Mouse (Mus musculus): ENCODE measurements around the gene Rsph1. TPM values are rescaled to one million over a fixed set of nuclear protein-coding genes. Genes with fewer than 3 reads are reported as not detected.
"Not testable (repeated sequence)": the region's sequence is repeated elsewhere in the genome, so short reads cannot be mapped to it uniquely, and the experiment has no call there.

The Rsph1 gene
- polyA plus RNA-seq, 1 experiment from 2014 or later: 3.4 TPM

- 60% methylated on average over 4 of the region's 7 CpGs for WGBS
- Histone ChIP-seq H3K36me3 (no peaks in the 10 kb centered on the region), H3K4me3 (replicated peaks) (no peak overlapping the region), H3K4me2 (no peak overlapping the region), H3K9ac (replicated peaks) (no peak overlapping the region), H3K27me3 (replicated peaks) (no peaks in the 10 kb centered on the region), H3K27ac (replicated peaks) (no peak overlapping the region), H3K9me3 (replicated peaks) (no peaks in the 10 kb centered on the region), H3K4me1 (peaks cover 1% of the 10 kb centered on the region)
- no peak for ATAC-seq (ENCODE audit: low FRiP score)
Measured at GRCm38 (mm10) chr17:31271136-31271851, 5.9 kb downstream of the Rsph1 start.

- not testable (repeated sequence) for H3K4me1 ChIP-seq; ATAC-seq (ENCODE audit: low FRiP score); H3K36me3 ChIP-seq; H3K4me3 ChIP-seq (replicated peaks); H3K9ac ChIP-seq (replicated peaks); H3K4me2 ChIP-seq; H3K9me3 ChIP-seq (replicated peaks); H3K27me3 ChIP-seq (replicated peaks); H3K27ac ChIP-seq (replicated peaks)
- 74% methylated on average over 5 of the region's 8 CpGs for WGBS
Measured at GRCm38 (mm10) chr17:31270736-31271135, 6.4 kb downstream of the Rsph1 start.

GRCm38 (mm10) chr17:31270246-31270645 lies 6.9 kb downstream of the Rsph1 start:
- no peak overlapping the region for H3K4me2 ChIP-seq
- no peaks in the 10 kb centered on the region for H3K4me1 ChIP-seq
- H3K4me3 ChIP-seq (replicated peaks): no peak overlapping the region
- 90% methylated on average over 4 of the region's 4 CpGs for WGBS
- H3K9ac ChIP-seq (replicated peaks): no peak overlapping the region
- H3K27ac ChIP-seq (replicated peaks): no peak overlapping the region
- ATAC-seq (ENCODE audit: low FRiP score): no peak
- H3K9me3 ChIP-seq (replicated peaks): no peaks in the 10 kb centered on the region
- H3K36me3 ChIP-seq: no peaks in the 10 kb centered on the region
- H3K27me3 ChIP-seq (replicated peaks): no peaks in the 10 kb centered on the region

- H3K4me1 ChIP-seq: no peaks in the 10 kb centered on the region
- H3K36me3 ChIP-seq: no peaks in the 10 kb centered on the region
Measured at GRCm38 (mm10) chr17:31269761-31270160, 7.4 kb downstream of the Rsph1 start.

GRCm38 (mm10) chr17:31268016-31268415 lies 9.2 kb downstream of the Rsph1 start:
- no peak overlapping the region for H3K27ac ChIP-seq (replicated peaks)
- no peaks in the 10 kb centered on the region for H3K9me3 ChIP-seq (replicated peaks)
- no peak overlapping the region for H3K9ac ChIP-seq (replicated peaks)
- H3K36me3 ChIP-seq: no peaks in the 10 kb centered on the region
- WGBS: 74% methylated on average over 1 of the region's 1 CpGs
- no peaks in the 10 kb centered on the region for H3K4me1 ChIP-seq
- no peak for ATAC-seq (ENCODE audit: low FRiP score)
- no peak overlapping the region for H3K4me2 ChIP-seq
- H3K27me3 ChIP-seq (replicated peaks): no peaks in the 10 kb centered on the region
- H3K4me3 ChIP-seq (replicated peaks): no peak overlapping the region

More at GRCm38 (mm10) chr17:31269761-31270160, 7.4 kb downstream of the Rsph1 start:
- no peak overlapping the region for H3K4me2 ChIP-seq
- no peak overlapping the region for H3K27ac ChIP-seq (replicated peaks)
- ATAC-seq (ENCODE audit: low FRiP score): no peak
- no peaks in the 10 kb centered on the region for H3K9me3 ChIP-seq (replicated peaks)
- no peak overlapping the region for H3K9ac ChIP-seq (replicated peaks)
- 89% methylated on average over 2 of the region's 2 CpGs for WGBS
- no peaks in the 10 kb centered on the region for H3K27me3 ChIP-seq (replicated peaks)
- no peak overlapping the region for H3K4me3 ChIP-seq (replicated peaks)

- H3K36me3 ChIP-seq: no peaks in the 10 kb centered on the region
- no peak overlapping the region for H3K4me2 ChIP-seq
- no peaks in the 10 kb centered on the region for H3K9me3 ChIP-seq (replicated peaks)
- no peaks in the 10 kb centered on the region for H3K4me1 ChIP-seq
- no peak overlapping the region for H3K4me3 ChIP-seq (replicated peaks)
- 89% methylated on average over 6 of the region's 6 CpGs for WGBS
- H3K27me3 ChIP-seq (replicated peaks): no peaks in the 10 kb centered on the region
- no peak for ATAC-seq (ENCODE audit: low FRiP score)
- H3K9ac ChIP-seq (replicated peaks): no peak overlapping the region
- H3K27ac ChIP-seq (replicated peaks): no peak overlapping the region
Measured at GRCm38 (mm10) chr17:31267603-31268002, 9.6 kb downstream of the Rsph1 start.

GRCm38 (mm10) chr17:31267138-31267537 lies 10.0 kb downstream of the Rsph1 start:
- H3K27me3 ChIP-seq (replicated peaks): no peaks in the 10 kb centered on the region
- no peaks in the 10 kb centered on the region for H3K4me1 ChIP-seq
- no peaks in the 10 kb centered on the region for H3K9me3 ChIP-seq (replicated peaks)
- H3K9ac ChIP-seq (replicated peaks): no peak overlapping the region
- H3K4me2 ChIP-seq: no peak overlapping the region
- WGBS: 77% methylated on average over 4 of the region's 4 CpGs
- H3K36me3 ChIP-seq: no peaks in the 10 kb centered on the region
- ATAC-seq (ENCODE audit: low FRiP score): no peak
- no peak overlapping the region for H3K27ac ChIP-seq (replicated peaks)
- H3K4me3 ChIP-seq (replicated peaks): no peak overlapping the region

- Histone ChIP-seq H3K27ac (replicated peaks) (no peak overlapping the region), H3K4me1 (no peaks in the 10 kb centered on the region), H3K4me3 (replicated peaks) (no peak overlapping the region), H3K9me3 (replicated peaks) (no peaks in the 10 kb centered on the region), H3K4me2 (no peak overlapping the region), H3K27me3 (replicated peaks) (no peaks in the 10 kb centered on the region), H3K9ac (replicated peaks) (no peak overlapping the region), H3K36me3 (no peaks in the 10 kb centered on the region)
- WGBS: 85% methylated on average over 7 of the region's 7 CpGs
- no peak for ATAC-seq (ENCODE audit: low FRiP score)
Measured at GRCm38 (mm10) chr17:31266321-31266950, 10.7 kb downstream of the Rsph1 start.

GRCm38 (mm10) chr17:31265831-31266230 lies 11.4 kb downstream of the Rsph1 start:
- Histone ChIP-seq H3K9me3 (replicated peaks) (no peaks in the 10 kb centered on the region), H3K4me2 (no peak overlapping the region), H3K9ac (replicated peaks) (no peak overlapping the region), H3K4me3 (replicated peaks) (no peak overlapping the region), H3K27me3 (replicated peaks) (no peaks in the 10 kb centered on the region), H3K4me1 (no peaks in the 10 kb centered on the region), H3K36me3 (no peaks in the 10 kb centered on the region), H3K27ac (replicated peaks) (no peak overlapping the region)
- no peak for ATAC-seq (ENCODE audit: low FRiP score)
- 91% methylated on average over 9 of the region's 9 CpGs for WGBS

GRCm38 (mm10) chr17:31265171-31265572 lies 12.0 kb downstream of the Rsph1 start:
- H3K4me2 ChIP-seq: no peak overlapping the region
- H3K27ac ChIP-seq (replicated peaks): no peak overlapping the region
- H3K9ac ChIP-seq (replicated peaks): no peak overlapping the region
- no peak for ATAC-seq (ENCODE audit: low FRiP score)
- H3K9me3 ChIP-seq (replicated peaks): no peaks in the 10 kb centered on the region
- WGBS: 21% methylated on average over 3 of the region's 3 CpGs
- no peaks in the 10 kb centered on the region for H3K4me1 ChIP-seq
- H3K27me3 ChIP-seq (replicated peaks): no peaks in the 10 kb centered on the region
- no peak overlapping the region for H3K4me3 ChIP-seq (replicated peaks)
- no peaks in the 10 kb centered on the region for H3K36me3 ChIP-seq

- H3K36me3 ChIP-seq: no peaks in the 10 kb centered on the region
- H3K27me3 ChIP-seq (replicated peaks): no peaks in the 10 kb centered on the region
- H3K9me3 ChIP-seq (replicated peaks): no peaks in the 10 kb centered on the region
- no peak overlapping the region for H3K4me2 ChIP-seq
- no peak overlapping the region for H3K4me3 ChIP-seq (replicated peaks)
- no peak overlapping the region for H3K9ac ChIP-seq (replicated peaks)
- 63% methylated on average over 6 of the region's 6 CpGs for WGBS
- H3K4me1 ChIP-seq: no peaks in the 10 kb centered on the region
- ATAC-seq (ENCODE audit: low FRiP score): no peak
- no peak overlapping the region for H3K27ac ChIP-seq (replicated peaks)
Measured at GRCm38 (mm10) chr17:31264372-31264771, 12.8 kb downstream of the Rsph1 start.

GRCm38 (mm10) chr17:31263770-31264169 lies 13.4 kb downstream of the Rsph1 start:
- Histone ChIP-seq H3K36me3 (no peaks in the 10 kb centered on the region), H3K27me3 (replicated peaks) (no peaks in the 10 kb centered on the region), H3K4me2 (no peak overlapping the region), H3K4me1 (no peaks in the 10 kb centered on the region), H3K27ac (replicated peaks) (no peak overlapping the region), H3K9me3 (replicated peaks) (no peaks in the 10 kb centered on the region), H3K9ac (replicated peaks) (no peak overlapping the region), H3K4me3 (replicated peaks) (no peak overlapping the region)
- ATAC-seq (ENCODE audit: low FRiP score): no peak
- WGBS: 85% methylated on average over 5 of the region's 5 CpGs
